Mouse (Mus musculus): Measurements from ENCODE around the gene Kank3. TPM values are rescaled to one million over a fixed set of nuclear protein-coding genes. Genes with fewer than 3 reads are reported as not detected.
A peak's percentile ranks its signal among the peaks of the same experiment; 100 is the strongest.
"Not testable (repeated sequence)": the region's sequence is repeated elsewhere in the genome, so short reads cannot be mapped to it uniquely, and the experiment has no call there.

Gene Kank3
- polyA plus RNA-seq, 2 experiments from 2014 or later: 6.3 to 8.9 TPM

DNA sequence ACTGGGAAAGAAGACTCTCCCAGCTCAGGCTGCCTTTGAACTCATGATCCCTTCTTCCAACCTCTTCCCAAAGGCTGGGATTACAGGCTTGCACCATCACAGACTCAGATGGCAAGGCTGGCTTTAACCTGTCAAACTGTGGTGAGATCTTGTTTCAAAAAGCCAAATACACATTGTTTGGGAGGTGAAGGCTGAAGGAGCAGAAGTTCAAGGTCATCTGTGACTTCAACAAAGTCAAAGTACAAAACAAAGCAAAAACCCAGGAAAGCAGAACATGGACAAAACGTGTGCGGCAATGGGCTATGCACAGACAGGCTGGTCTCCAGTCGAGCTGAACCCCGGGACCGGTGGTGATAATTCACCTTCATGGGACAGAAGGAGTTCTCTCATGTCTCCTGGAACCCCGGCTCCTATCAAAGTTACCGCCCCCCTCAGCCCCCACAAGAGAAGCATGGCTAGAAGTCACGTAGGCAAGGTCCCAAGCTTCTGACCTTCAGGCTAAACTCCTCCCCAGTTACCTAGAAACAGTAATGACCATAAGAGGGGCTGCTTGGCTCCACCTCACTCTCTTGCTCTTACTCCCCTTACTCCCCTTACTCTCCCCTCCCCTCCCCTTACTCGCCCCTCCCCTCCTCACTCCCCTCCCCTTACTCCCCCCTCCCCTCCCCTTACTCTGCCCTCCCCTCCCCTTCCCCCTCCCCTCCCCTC is 3.0 kb upstream of the Kank3 start:
- ATAC-seq: no peak

DNA sequence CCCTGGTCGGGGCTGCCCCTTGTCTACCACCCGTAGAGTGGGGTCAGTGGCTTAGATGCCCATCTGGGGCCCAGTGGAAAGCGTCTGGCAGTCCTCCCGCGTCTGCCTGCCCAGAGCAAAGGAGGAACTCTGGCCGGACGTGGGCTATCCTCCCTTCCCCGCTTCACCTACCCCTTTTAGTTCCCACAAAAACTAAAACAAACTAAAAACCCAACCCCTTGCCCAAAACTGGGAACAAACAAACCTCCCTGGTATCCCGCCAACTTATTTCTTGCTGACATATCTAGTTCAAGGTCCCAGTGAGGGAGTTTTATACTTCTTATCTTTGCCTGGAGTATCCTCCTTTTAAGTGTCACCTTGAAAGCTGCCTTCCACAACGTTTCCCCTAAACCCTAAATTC is 2.1 kb upstream of the Kank3 start:
- no peak for ATAC-seq

DNA sequence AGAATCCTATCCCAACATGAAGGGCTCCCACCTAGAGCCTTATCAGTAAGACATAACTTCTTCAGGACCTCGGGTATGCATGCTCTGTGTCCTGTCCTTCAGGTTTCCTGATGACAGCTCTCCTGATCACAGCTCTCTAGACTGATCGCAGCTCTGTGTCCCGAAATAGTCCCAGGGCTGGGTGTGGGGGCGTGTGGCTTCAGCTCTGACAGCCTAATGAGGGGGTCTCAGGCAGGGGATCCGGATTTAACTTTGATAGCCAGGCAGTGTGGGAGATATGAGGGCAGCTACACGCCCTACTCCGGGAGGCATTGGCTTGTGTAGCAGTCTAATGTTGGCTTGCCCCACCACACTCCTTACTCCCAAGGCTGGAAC is 810 bp downstream of the Kank3 start:
- no peak for ATAC-seq

DNA sequence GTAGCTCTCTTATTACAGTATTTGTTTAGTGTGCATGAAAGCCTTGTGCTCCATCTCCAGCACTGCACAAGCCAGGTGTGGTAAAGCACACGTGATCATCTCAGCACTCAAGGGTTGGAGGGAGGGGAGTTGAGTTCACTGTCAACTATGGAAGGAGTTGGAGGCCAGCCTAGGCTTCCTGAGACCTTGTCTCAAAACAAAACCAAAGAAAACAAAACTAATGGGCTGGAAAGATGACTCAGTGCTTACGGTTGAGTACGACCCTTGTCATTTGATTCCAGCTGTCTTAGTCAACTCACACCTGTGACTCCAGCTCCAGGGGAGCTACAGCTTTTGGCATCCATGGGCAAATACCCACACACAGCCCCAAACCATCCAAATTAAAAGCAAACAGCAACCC is 2.2 kb downstream of the Kank3 start:
- ATAC-seq: no peak

DNA sequence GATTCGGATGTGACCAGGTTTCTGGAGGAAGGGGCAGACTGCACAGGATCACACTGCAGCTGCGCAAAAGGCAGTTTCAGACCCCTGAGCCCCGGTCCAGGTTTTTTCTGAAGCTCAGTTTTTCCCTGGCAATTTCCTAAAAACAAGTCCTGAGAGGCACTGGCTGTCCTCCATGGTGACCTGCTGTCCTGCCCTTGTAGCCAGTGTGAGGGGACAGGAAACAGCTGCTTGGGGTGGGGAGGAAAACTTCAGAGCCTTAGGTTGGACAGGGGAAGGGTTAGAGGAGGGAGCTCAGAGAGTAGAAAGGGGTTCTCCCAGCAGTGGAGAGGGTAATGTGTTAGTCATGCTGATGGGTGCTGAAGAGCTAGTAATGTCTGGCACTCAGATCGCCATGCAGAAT is 2.7 kb downstream of the Kank3 start:
- no peak for ATAC-seq

DNA sequence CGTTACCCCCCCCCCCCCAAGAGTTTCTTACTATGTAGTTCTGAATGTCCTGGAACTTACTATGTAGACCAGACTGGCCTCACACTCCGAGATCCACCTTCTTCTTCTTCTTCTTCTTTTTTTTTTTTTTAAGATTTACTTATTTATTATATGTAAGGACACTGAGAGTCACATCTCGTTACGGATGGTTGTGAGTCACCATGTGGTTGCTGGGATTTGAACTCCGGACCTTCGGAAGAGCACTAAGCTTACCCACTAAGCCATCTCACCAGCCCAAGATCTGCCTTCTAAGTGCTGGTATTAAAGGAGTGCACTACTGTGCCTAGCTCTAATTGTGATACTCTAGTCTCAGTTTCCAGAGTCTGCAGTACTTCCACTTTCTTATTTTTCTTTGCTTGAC is 5.1 kb downstream of the Kank3 start:
- no peak for ATAC-seq

DNA sequence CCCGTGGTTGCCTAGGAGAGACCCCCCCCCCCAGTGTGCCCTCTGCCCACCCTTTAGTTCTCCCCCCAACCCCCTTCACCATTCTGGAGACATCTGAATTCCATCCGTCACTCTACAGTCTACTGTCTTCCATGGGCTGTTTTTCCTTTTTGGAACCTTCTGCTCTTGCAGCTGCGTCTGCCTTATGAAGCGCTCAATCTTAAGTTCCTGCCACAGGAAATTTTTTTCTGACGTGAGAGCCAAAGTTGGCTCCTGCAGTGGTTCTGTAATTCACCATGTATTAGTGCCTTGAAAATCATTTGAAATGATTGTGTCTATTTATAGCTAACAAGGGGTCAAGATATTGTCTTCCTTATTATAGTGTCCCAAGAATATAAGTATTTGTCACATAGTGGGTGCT is 6.3 kb downstream of the Kank3 start:
- no peak for ATAC-seq

DNA sequence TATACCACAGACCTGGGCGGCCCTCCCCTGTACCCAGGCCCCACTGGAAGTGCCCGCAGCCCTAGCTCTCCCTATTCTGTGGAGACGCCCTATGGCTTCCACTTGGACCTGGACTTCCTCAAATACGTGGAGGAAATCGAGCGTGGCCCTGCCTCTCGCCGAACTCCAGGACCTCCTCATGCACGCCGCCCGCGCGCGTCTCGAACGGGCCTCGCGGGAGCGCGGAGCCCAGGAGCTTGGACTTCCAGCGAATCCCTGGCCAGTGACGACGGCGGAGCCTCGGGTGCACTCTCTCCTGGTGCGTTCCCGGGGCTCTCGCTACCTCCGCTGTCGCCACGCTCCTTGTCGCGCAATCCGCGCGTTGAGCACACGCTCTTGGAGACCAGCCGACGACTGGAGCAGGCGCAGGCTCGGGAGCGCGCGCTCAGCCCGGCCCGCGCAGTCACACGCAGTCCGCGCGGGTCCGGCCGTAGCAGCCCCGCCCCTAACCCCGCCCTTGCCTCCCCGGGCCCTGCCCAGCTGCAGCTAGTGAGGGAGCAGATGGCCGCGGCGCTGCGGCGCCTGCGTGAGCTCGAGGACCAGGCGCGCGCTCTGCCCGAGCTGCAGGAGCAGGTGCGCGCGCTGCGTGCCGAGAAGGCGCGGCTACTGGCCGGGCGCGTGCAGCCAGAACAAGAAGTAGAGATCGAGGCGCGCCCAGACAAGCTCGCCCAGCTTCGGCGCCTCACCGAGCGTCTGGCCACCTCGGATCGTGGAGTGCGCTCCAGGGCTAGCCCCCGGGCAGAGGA is 7.1 kb downstream of the Kank3 start:
- peak; percentile 90 for ATAC-seq

DNA sequence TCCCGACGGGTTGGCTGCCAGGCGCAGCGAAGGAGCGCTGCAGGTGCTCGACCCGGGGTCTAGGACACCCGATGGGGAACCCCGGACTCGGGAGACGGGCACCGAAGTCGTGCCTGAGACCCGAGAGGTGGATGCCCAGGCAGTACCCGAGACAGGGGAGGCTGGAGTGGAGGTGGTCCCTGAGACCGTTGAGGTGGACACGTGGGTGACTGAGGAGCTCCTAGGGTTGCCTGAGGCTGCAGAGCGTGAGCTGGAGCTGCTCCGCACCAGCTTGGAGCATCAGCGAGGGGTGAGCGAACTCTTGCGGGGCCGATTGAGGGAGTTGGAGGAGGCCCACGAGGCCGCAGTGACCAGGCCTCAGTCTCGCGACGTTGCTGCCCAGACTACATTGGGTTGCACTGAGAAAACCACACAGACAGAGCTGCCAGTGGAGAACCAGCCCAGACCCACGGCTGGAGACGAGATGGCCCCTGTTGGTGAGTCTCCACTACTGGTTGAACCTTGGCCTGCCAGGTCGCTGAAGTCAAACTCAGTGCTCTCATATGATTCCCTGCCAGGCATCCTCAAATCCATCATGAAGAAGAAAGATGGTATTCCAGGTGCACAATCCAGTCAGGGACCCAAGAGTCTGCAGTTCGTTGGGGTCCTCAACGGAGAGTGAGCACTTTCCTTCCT is 7.8 kb downstream of the Kank3 start:
- peak; percentile 16 for ATAC-seq

DNA sequence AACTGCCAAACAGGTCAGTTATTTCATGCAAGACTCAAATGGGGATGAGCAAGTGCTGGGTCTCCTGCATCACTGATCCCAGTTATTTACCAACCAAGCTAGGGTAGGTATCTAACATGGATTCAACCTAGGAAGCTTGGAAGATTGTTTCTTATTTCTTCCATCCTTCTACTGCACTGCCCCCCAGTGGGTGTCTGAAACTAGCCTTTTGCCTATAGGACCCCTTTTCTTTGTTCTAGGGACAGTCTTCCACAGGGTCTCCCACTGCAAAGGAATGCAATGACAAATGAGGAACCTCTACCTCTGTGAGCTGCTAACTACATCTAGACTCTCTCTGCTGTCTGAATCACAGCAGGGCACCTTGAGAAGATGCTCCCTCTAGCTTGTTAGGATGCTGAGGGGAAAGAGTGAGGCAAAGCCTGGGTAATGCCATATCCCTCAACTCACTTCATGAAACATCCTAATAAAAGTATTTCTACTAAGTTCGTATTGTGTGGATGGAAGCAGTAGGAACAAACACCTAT is 12.2 kb downstream of the Kank3 start:
- ATAC-seq: no peak

DNA sequence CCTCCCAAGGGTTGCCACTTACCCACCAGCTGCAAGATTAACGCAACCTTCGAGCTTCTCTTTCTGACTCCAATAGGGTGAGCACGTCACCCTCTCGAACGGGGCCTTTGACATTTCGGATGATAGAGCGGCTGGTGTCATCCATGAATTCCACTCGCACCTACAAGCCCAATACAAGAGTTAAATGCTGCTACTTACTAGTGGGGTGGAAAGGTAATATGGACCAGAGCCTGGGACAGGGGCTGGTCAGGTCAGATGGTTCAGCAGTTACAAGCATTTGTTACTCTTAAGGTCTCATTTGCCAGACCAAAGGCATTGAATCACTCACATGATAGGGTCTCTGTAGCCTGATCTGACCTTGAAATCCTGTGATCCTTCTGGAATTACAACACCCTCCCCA is 12.9 kb downstream of the Kank3 start:
- not testable (repeated sequence) for ATAC-seq

DNA sequence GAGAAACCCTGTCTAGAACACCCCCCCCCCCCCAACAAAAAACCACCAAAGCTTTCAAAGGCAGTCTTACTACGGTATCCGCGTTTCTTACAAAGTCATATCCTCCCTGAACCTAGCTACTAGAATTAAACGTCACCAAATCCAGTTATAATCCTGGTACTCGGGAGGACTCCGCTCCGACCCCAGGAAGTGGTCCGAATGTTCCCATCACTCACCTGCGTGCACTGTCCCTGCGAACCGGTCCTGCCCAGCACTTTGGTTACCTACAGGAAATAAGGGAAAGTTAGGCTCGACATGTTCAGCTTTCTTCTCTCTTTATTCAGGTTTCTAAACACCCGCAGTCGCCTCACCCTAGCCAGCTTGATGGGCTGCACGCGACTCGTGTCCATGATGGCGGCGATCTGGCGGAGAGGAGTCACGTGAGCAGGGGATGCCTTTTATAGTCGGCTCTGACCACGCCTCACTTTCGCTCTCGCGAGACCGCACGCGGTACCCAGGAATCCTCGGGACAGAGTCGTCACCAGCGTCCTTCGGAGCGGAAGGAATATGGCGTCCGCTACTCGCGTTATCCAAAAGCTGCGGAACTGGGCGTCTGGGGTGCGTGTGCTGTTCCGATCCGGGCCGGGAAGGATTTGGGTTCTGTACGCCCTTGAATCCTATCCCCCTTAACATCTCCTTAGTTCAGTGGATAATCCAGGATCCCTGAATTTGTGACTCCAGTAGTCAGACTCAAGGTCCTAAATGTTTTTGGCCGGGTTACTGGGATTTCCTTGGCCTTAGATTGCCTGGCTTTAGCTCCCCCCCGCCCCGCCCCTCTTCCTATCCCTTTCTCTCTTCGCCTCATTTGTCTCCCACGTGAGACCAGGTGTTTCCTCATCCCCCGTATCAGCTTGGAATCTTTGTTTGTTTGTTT is 14.0 kb downstream of the Kank3 start, which contains the start of the genes Rps28 and Ndufa7:
Gene Rps28, minus strand, starts transcription at position 479 of the 913 bp plus-strand sequence.
Gene Ndufa7, plus strand, starts transcription at position 489 of the 913 bp plus-strand sequence.
- peak; percentile 98 for ATAC-seq

DNA sequence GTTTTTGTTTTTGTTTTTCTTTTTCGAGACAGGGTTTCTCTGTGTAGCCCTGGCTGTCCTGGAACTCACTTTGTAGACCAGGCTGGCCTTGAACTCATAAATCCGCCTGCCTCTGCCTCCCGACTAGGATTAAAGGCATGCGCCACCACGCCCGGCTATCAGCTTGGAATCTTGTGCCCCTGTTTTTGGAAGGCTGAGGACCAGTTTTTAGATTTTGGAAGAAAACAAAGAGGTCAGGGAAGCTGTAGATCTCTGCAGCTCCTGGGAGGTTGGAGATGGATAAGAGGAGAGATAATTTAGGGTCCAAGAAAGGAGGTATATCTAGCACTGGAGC is 14.6 kb downstream of the Kank3 start:
- not testable (repeated sequence) for ATAC-seq

DNA sequence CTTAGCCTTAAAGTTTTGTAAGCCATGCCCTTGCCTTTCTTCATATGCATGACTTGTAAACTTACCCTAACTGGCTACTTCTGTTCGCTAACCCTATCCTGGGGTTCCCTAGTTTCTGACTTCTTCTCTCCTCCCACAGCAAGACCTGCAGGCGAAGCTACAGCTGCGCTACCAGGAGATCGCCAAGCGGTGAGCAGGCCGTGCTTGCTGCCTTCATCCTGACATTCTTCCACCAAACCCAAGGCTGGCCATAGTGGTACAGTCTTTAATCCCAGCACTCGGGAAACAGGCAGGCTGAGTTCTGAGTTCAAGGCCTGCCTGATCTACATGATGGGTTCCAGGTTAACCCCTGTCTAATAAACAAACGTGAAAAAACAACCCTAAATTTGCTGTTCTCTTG is 15.1 kb downstream of the Kank3 start:
- no peak for ATAC-seq

DNA sequence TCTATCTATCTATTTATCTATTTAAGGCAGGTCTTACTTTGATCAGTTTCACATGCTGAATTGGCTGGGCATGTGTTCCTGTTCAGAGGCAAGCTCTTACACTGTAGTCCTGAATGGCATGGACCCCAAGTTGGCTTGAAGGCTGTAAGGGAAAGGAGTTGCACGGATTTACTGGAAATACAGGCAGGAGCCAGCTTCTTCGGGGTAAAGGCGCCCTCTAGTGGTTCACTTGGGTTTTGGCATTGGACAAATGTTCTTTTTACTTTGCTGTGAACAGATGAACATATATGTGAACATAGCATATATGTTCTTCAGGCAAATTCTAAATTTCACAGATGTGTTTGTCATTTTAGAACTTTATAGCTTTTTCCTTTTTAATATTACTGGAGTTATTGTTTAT is 16.5 kb downstream of the Kank3 start:
- ATAC-seq: peak; percentile 28

DNA sequence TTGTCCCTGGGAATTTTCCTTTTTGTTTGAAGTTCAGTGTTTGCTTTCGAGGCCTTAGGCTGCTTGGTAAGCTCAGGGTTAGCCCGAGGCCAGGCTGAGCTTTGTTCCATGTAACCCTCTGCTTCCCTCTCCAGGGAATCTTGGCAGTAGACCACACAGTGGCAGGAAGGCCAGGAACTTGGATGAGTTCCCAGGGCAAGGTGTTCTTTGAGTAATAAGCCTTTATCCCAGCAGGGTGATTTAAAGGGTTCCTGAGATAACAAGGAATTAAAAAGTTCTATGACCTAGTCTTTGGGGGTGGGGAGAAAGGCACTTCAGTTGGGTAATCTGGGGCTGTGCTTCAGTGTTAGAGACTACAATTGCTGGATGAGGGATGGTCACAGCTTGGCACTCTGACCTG is 18.6 kb downstream of the Kank3 start:
- ATAC-seq: no peak

DNA sequence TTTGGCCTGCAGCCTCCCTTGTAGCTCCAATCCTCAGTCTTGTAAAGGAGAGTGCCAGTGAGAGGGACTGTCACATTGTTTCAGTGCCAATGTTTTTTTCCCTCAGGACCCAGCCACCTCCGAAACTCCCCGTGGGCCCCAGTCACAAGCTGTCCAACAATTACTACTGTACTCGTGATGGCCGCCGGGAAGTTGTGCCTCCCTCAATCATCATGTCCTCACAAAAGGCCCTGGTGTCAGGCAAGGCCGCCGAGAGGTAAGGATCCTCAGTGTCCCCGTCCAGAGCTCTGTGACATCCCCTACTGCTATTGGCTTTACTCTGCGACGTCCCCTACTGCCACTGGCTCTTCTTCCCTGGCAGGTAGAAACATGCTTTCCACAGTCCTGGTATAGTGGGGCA is 19.2 kb downstream of the Kank3 start:
- ATAC-seq: no peak

DNA sequence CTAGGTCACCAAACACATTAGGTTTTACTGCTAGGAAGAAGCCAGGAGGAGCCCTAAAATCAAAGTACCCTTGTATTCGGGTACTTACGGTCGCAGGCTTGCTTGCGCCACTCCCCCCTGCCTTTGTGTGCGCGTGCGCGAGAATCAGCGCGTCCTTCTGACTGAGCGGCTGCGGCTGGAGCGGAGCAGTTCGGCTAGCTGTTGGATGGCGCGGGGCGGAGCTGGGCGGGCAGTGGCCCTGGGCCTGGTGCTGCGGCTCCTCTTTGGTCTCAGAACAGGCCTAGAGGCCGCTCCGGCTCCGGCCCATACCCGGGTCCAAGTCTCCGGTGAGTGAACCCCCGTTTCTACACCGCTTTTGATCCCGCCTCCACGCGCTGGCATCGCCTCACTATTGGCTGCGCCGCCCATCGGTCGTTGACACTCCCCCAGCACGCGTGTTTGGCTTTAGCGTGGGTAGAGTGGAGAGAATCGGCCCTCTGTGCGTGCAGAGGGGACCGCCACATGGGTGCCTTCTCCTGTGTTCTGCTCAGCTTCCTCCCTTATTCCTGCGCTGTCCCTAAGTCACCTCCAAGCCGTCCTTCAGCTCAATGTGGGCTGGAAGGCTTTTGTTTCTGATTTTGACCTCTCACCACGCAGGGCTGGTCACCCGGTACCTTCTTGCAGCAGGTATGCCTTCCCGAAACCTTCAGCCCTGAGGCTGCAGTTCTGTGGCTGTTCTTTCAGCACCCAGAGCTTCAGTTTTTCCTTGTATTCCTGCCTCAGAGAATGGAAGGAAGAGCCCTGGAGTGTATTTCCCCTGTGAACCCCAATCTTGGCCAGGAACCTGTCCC is 32.9 kb downstream of the Kank3 start, which contains the start of gene Cd320:
Gene Cd320, plus strand, starts transcription at position 126 of the 830 bp plus-strand sequence.
- ATAC-seq: peak; percentile 96

DNA sequence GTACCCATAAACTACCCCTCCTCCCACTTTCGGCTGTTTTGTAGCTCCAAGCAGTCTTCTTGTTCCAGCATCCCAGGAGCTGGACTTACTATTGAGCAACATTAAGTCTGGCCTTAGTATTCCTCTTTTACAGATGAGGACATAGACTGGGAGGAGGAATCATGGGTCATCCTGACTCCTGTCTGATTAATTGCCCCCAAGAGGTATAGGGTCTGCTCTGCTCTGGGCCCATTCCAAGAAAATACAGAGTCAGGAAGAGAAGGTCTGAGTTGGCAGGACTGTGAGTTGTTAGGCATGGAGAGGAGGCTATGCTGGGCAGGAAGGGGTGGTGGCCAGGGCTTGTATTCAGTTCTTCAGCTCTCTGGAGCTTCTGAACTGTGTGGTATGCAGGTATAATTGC is 33.9 kb downstream of the Kank3 start:
- ATAC-seq: no peak

DNA sequence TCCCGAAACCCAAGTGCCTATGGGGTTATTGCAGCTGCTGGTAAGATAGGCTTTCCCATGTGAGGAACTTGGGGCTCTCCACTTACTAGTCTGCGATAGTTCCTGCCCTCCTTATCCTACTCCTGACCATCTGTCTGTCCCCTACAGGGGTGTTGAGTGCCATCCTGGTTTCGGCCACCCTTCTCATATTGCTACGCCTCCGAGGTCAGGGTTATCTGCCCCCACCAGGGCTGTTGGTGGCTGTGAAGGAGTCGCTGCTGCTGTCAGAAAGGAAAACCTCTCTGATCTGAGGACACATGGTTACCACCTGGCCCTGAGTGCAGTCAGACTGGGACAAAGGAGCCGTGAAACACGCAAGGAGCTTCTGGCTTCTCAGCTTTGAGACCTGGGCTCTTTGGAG is 37.8 kb downstream of the Kank3 start:
- no peak for ATAC-seq

DNA sequence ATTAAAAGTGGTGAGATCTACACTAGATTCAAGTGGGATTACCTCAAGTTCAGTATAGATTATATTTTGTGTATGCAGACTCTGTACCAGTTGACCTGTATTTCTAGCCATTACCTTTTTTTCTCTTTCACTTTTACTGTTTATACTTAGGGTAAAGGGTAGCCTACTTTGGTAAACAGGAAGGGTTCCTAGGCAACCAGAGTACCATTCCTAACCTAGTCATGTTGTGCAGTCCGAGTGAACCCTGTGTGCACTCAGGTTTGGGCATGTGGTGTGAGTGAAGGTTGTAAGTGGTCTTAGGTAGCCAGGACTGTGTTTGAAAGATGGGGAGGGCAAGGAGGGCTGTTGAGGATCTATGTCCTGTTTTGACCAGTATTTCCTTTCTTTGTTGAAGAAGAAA is 41.0 kb downstream of the Kank3 start:
- ATAC-seq: peak; percentile 96
